Mouse (Mus musculus): Measurements from ENCODE around the gene Hand2. TPM values are rescaled to one million over a fixed set of nuclear protein-coding genes. Genes with fewer than 3 reads are reported as not detected.

The Hand2 gene
- polyA plus RNA-seq, 1 experiment from 2014 or later = 0.84 TPM

GRCm38 (mm10) chr8:57326091-57327065 is 5.6 kb downstream of the Hand2 start:
- WGBS = 14% methylated on average over 27 of the region's 27 CpGs
- no peak for ATAC-seq (ENCODE audit: borderline replicate concordance, extremely low read depth, low FRiP score, low TSS enrichment)
- Histone ChIP-seq H3K4me2 (no peak overlapping the region), H3K27ac (no peak overlapping the region), H3K27me3 (peaks cover 99% of the 10 kb centered on the region), H3K36me3 (no peaks in the 10 kb centered on the region), H3K4me1 (peaks cover 21% of the 10 kb centered on the region), H3K9ac (no peak overlapping the region), H3K4me3 (no peak overlapping the region), H3K9me3 (no peaks in the 10 kb centered on the region)

GRCm38 (mm10) chr8:57327281-57328160 is 6.7 kb downstream of the Hand2 start:
- Histone ChIP-seq H3K4me3 (no peak overlapping the region), H3K27me3 (peaks cover 99% of the 10 kb centered on the region), H3K36me3 (no peaks in the 10 kb centered on the region), H3K9me3 (no peaks in the 10 kb centered on the region), H3K4me1 (peaks cover 11% of the 10 kb centered on the region; the same call in 1 of the 2 replicates), H3K4me2 (peak overlapping the region; percentile 46; the same call in 1 of the 2 replicates), H3K9ac (no peak overlapping the region), H3K27ac (no peak overlapping the region)
- 7% methylated on average over 29 of the region's 29 CpGs for WGBS
- no peak for ATAC-seq (ENCODE audit: borderline replicate concordance, extremely low read depth, low FRiP score, low TSS enrichment)

- Histone ChIP-seq H3K4me3 (peak overlapping the region; percentile 22), H3K9me3 (no peaks in the 10 kb centered on the region), H3K36me3 (no peaks in the 10 kb centered on the region), H3K4me2 (peak overlapping the region; percentile 46), H3K27me3 (peaks cover 99% of the 10 kb centered on the region), H3K4me1 (peaks cover 11% of the 10 kb centered on the region; the same call in 1 of the 2 replicates), H3K9ac (no peak overlapping the region), H3K27ac (no peak overlapping the region)
- peak; percentile 77 for ATAC-seq (ENCODE audit: borderline replicate concordance, extremely low read depth, low FRiP score, low TSS enrichment)
- WGBS = under 1% methylated on average over 42 of the region's 42 CpGs
Observed at GRCm38 (mm10) chr8:57328161-57328920, 7.6 kb downstream of the Hand2 start.

GRCm38 (mm10) chr8:57328931-57329341 is 8.2 kb downstream of the Hand2 start:
- Histone ChIP-seq H3K27me3 (peaks cover 99% of the 10 kb centered on the region), H3K4me3 (peak overlapping the region; percentile 22), H3K36me3 (no peaks in the 10 kb centered on the region), H3K4me1 (peaks cover 14% of the 10 kb centered on the region), H3K27ac (no peak overlapping the region), H3K9me3 (no peaks in the 10 kb centered on the region), H3K4me2 (peak overlapping the region; percentile 46), H3K9ac (no peak overlapping the region)
- 1% methylated on average over 19 of the region's 19 CpGs for WGBS
- ATAC-seq (ENCODE audit: borderline replicate concordance, extremely low read depth, low FRiP score, low TSS enrichment) = no peak

- no peak overlapping the region for H3K4me3 ChIP-seq
- H3K9ac ChIP-seq = no peak overlapping the region
- no peaks in the 10 kb centered on the region for H3K36me3 ChIP-seq
- H3K27me3 ChIP-seq = peaks cover 100% of the 10 kb centered on the region
- 26% methylated on average over 2 of the region's 2 CpGs for WGBS
- H3K27ac ChIP-seq = no peak overlapping the region
- H3K4me2 ChIP-seq = no peak overlapping the region
- peaks cover 19% of the 10 kb centered on the region for H3K4me1 ChIP-seq
- H3K9me3 ChIP-seq = no peaks in the 10 kb centered on the region
- ATAC-seq (ENCODE audit: borderline replicate concordance, extremely low read depth, low FRiP score, low TSS enrichment) = no peak
Observed at GRCm38 (mm10) chr8:57330106-57330505, 9.3 kb downstream of the Hand2 start.

- Histone ChIP-seq H3K4me2 (no peak overlapping the region), H3K4me3 (no peak overlapping the region), H3K9ac (no peak overlapping the region)
Observed at GRCm38 (mm10) chr8:57331727-57332630, 11.2 kb downstream of the Hand2 start.

GRCm38 (mm10) chr8:57332676-57333482 is 12.1 kb downstream of the Hand2 start:
- no peak overlapping the region for H3K27ac ChIP-seq

More at GRCm38 (mm10) chr8:57331727-57332630, 11.2 kb downstream of the Hand2 start:
- Histone ChIP-seq H3K27me3 (peaks cover 100% of the 10 kb centered on the region), H3K27ac (no peak overlapping the region), H3K9me3 (no peaks in the 10 kb centered on the region), H3K36me3 (no peaks in the 10 kb centered on the region), H3K4me1 (peaks cover 19% of the 10 kb centered on the region)
- no peak for ATAC-seq (ENCODE audit: borderline replicate concordance, extremely low read depth, low FRiP score, low TSS enrichment)
- WGBS = 1% methylated on average over 29 of the region's 29 CpGs

GRCm38 (mm10) chr8:57333483-57333770 is 12.6 kb downstream of the Hand2 start:
- Histone ChIP-seq H3K36me3 (no peaks in the 10 kb centered on the region), H3K4me3 (peak overlapping the region; percentile 17), H3K9me3 (no peaks in the 10 kb centered on the region), H3K9ac (no peak overlapping the region), H3K4me1 (peaks cover 14% of the 10 kb centered on the region), H3K27ac (no peak overlapping the region), H3K27me3 (peaks cover 100% of the 10 kb centered on the region), H3K4me2 (peak overlapping the region; percentile 24; the same call in 1 of the 2 replicates)
- 0 out of 2 replicates have a peak, but pooled peaks have one; percentile 40 for ATAC-seq (ENCODE audit: borderline replicate concordance, extremely low read depth, low FRiP score, low TSS enrichment)
- WGBS = 2% methylated on average over 9 of the region's 9 CpGs

More at GRCm38 (mm10) chr8:57332676-57333482, 12.1 kb downstream of the Hand2 start:
- peak overlapping the region; percentile 17; the same call in 1 of the 2 replicates for H3K4me3 ChIP-seq
- no peak overlapping the region for H3K9ac ChIP-seq
- 1% methylated on average over 26 of the region's 26 CpGs for WGBS
- peaks cover 100% of the 10 kb centered on the region for H3K27me3 ChIP-seq
- no peak overlapping the region; the same call in 1 of the 2 replicates for H3K4me2 ChIP-seq
- no peaks in the 10 kb centered on the region for H3K9me3 ChIP-seq
- peaks cover 19% of the 10 kb centered on the region for H3K4me1 ChIP-seq
- no peaks in the 10 kb centered on the region for H3K36me3 ChIP-seq
- no peak for ATAC-seq (ENCODE audit: borderline replicate concordance, extremely low read depth, low FRiP score, low TSS enrichment)

GRCm38 (mm10) chr8:57333795-57334551 is 13.2 kb downstream of the Hand2 start:
- H3K27ac ChIP-seq = no peak overlapping the region
- H3K9ac ChIP-seq = no peak overlapping the region
- peak overlapping the region; percentile 24 for H3K4me2 ChIP-seq
- peak overlapping the region; percentile 17 for H3K4me3 ChIP-seq
- peaks cover 9% of the 10 kb centered on the region for H3K4me1 ChIP-seq
- H3K9me3 ChIP-seq = no peaks in the 10 kb centered on the region
- WGBS = under 1% methylated on average over 41 of the region's 41 CpGs
- H3K27me3 ChIP-seq = peaks cover 100% of the 10 kb centered on the region
- no peak for ATAC-seq (ENCODE audit: borderline replicate concordance, extremely low read depth, low FRiP score, low TSS enrichment)
- H3K36me3 ChIP-seq = no peaks in the 10 kb centered on the region
